Mouse (Mus musculus) monocyte, adult 5-6 weeks (primary cell): ENCODE measurements around the gene Zfp90. TPM values are rescaled to one million over a fixed set of nuclear protein-coding genes. Genes with fewer than 3 reads are reported as not detected.

Source experiments
- ATAC-seq: fragments of 153-309, 156-312 bp; replicated peaks from 2 replicates; pipeline ENCODE4 v1.8.0; 2017; ENCODE audit warnings: mild to moderate bottlenecking; ENCODE audit not compliant: low TSS enrichment, insufficient number of reproducible peaks, severe bottlenecking, poor library complexity, low FRiP score
- total RNA-seq: library from RNA; stranded (forward); fragments of 200-1000, 200-491, 200-594 nt; gene quantifications from 3 replicates; pipeline ENCODE4 v1.2.3, GENCODE M21; 2017

Gene Zfp90
- 8.2 to 12.2 TPM (median 11.8 TPM) in 3 replicates for total RNA-seq

- ATAC-seq, result peak; percentile 90
Observed at GRCm38 (mm10) chr8:106415182-106415971, at the start of gene Zfp90. Gene Zfp90 (plus strand): TSS chr8:106415327.

- ATAC-seq, result no peak
Observed at GRCm38 (mm10) chr8:106368501-106368900, 46.6 kb upstream of the Zfp90 start.

GRCm38 (mm10) chr8:106369069-106369468, 46.1 kb upstream of the Zfp90 start:
- no peak for ATAC-seq

- ATAC-seq, result no peak
Observed at GRCm38 (mm10) chr8:106375957-106376356, 39.2 kb upstream of the Zfp90 start.

- ATAC-seq, result no peak
Observed at GRCm38 (mm10) chr8:106376862-106377261, 38.3 kb upstream of the Zfp90 start.

- no peak for ATAC-seq
Observed at GRCm38 (mm10) chr8:106378501-106379048, 36.6 kb upstream of the Zfp90 start.

DNA sequence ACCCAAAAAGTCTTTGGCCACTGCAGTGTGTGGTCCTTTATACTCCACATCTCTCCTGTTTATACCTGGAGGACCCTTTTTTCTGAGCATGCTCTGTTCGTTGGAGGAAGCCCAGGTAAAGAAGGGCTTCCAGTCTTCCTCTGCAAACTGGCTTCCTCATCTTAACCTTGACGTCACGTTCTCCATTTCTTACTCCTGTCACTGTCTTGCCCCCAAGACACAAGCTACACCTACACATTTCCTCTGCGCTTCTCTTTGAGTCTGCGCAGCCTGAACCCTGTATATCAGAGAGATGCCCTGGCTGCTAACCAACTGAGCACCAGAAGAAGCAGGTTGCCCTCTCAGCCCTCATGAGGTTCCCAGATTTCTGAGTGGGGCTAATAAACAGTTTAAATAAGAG, 35.8 kb upstream of the Zfp90 start:
- no peak for ATAC-seq

- no peak for ATAC-seq
Observed at GRCm38 (mm10) chr8:106381026-106381425, 34.1 kb upstream of the Zfp90 start.

GRCm38 (mm10) chr8:106387801-106388415, 27.2 kb upstream of the Zfp90 start:
- ATAC-seq, result no peak

DNA sequence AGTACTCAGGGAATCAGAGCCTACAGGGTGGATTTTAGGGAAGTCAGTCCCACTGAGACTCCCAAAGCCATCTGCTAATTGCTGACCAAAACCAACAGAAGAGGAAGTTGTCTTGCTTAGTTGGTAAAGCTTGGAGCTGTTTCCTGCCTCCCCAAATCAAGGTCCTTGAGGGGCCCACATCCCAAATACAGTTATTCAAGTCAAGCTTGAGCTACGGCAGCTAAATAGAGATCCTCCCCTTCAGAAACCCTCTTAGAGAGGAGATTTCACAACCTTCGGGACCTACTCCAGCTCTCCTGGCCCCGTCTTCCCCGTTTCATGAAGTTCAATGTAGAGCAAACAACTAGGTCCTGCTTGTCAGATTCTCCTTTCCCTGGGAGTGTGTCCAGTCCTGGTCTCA, 20.6 kb upstream of the Zfp90 start:
- no peak for ATAC-seq

- no peak for ATAC-seq
Observed at GRCm38 (mm10) chr8:106399694-106400093, 15.4 kb upstream of the Zfp90 start.

GRCm38 (mm10) chr8:106400181-106400580, 14.9 kb upstream of the Zfp90 start:
- ATAC-seq, result no peak

- no peak for ATAC-seq
Observed at GRCm38 (mm10) chr8:106403246-106403933, 11.7 kb upstream of the Zfp90 start.

DNA sequence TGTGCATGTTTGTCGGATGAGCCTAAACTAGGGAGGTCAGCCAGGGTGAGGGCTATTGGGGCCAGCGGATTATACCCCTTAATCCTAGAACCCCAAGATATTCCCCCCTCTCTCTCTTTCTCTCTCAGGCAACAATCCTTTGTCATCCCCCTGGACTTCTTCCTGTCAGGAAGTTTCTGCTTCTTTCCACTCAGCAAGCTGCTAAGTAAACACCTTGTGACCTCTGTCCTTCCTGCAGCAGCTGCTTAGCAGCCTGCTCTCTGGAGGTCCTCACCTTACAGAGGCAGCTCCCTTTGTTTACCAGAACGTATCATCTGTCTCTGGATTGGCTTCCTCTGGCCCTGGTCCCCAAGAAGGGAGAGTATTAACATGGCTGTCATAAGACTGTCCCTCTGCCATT, 10.3 kb upstream of the Zfp90 start:
- no peak for ATAC-seq

GRCm38 (mm10) chr8:106405810-106406209, 9.3 kb upstream of the Zfp90 start:
- ATAC-seq, result no peak

DNA sequence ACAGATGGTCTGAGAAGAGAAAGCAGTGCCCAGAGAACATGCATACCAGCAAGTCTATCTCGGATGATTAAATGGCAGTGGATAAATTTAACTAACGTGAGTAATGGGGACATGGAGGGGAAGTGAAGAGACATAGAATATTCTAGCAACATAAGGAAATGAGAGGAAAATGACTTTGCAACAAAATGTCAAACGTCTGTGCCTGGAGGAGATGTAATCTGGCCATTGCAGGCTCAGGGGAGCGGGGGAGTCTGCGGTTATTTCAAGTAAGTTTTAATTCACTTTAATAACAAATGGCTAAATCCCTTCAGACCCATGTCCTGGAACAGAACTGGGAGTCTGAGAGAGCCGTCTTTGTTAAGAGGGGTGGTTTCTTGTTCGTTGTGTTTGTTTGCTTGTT, 5.1 kb upstream of the Zfp90 start:
- ATAC-seq, result no peak

GRCm38 (mm10) chr8:106410564-106410963, 4.6 kb upstream of the Zfp90 start:
- ATAC-seq, result no peak

GRCm38 (mm10) chr8:106411783-106412451, 3.2 kb upstream of the Zfp90 start:
- peak; percentile 45; the same call in 1 of the 2 replicates for ATAC-seq

DNA sequence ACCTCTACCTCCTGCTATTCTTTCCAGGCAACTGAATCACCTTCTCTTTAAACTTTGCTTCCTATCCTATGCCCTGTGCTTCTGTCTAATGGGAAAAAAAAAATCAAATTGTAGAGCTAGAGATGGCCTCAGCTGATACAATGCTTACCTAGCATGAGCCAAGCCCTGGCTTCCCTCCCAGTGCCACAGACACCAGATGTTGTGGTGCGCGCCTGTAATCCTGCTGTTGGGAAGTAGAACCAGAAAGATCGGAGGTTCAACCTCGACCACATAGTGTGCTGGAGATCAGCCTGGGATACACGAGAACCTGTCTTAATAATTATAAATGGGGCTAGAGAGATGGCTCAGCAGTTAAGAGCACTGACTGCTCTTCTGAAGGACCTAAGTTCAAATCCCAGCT, 2.6 kb downstream of the Zfp90 start:
- no peak for ATAC-seq
